Mouse (Mus musculus): ENCODE results near the gene Siglec1.
"Not testable (repeated sequence)": the region's sequence is repeated elsewhere in the genome, so short reads cannot be mapped to it uniquely, and the experiment has no call there.

Siglec1 gene

GRCm38 (mm10) chr2:131052862-131053418 lies 33.6 kb downstream of the Siglec1 start:
- DNase-seq (ENCODE audit: low spot score): no peak

DNA sequence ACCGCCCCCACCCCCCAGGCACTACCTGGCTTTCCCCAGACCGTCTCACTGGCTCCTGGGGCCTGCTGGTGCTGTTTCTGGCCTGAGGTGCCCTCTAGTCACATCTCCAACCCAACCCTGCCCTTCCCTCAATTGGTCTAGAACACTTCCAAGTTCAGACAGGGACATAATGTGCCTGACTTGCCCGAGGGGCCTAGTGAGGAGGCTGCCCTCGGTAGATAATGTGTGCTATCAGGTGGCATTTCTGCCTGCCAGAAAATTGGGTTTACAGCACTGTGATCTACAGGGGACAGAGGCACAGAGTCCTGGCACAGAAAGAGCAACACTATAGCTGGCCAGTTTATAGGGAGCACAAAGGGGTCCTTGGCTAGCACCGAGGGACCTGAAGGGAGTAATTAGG lies 34.5 kb downstream of the Siglec1 start:
- DNase-seq (ENCODE audit: low spot score): no peak

GRCm38 (mm10) chr2:131046025-131046424 lies 40.5 kb downstream of the Siglec1 start:
- DNase-seq (ENCODE audit: low spot score): no peak

DNA sequence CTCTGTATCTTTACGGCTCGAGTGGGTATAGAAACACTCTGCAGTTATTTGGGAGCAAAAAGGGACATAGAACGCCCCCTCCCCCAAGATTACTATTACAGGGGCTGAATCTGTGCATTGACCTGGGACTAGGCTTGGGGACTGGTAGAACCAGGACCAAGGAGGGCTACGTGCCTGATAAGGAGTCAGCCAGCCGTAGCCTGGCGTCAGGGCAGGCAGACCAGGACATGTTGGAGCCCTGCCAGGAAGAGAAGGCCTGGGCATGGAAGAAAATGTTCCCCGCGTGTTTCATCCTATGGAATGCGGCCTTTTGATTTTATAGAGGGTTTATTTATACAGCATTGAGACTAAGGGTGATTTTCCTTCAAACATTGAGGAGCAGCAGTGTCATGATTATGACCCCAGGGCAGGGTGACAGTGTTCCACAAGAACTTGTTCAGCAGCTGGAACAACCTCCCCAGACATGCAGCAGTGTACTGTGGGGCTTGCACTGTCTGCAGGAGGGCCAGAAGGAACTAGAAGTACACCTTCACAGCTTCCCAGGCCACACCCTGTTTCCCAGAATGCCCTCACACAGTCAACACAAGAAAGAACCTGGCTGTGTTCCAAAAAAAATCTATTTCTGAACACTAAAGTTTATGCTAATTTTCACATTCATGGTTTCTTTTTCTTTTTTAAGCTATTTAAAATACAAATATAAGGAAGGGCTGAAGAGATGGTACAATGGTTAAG lies 41.4 kb downstream of the Siglec1 start:
- DNase-seq (ENCODE audit: low spot score): no peak

DNA sequence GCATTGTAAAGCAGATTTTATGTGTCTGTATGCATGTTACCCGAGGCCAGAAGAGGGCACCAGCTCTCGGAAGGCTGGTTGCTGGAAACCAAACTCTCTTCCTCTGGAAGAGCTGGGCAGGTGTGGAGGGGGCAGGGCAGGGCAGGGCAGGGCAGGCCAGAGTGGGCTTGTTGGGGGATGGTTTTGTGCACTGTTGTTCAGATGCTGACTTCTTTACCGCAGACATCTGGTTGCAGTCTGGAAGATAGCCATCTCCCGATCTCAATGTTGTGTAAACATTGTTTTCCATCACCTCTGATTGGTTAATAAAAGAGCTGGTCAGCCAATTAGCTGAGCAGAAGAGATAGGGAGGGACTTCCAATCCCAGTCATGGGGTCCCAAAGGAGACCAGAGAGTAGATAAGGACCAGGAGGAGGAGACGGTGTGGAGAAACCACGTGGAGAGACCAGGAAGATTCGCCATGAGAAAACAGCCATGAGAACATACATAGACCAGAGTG lies 42.2 kb downstream of the Siglec1 start:
- no peak for DNase-seq (ENCODE audit: low spot score)

DNA sequence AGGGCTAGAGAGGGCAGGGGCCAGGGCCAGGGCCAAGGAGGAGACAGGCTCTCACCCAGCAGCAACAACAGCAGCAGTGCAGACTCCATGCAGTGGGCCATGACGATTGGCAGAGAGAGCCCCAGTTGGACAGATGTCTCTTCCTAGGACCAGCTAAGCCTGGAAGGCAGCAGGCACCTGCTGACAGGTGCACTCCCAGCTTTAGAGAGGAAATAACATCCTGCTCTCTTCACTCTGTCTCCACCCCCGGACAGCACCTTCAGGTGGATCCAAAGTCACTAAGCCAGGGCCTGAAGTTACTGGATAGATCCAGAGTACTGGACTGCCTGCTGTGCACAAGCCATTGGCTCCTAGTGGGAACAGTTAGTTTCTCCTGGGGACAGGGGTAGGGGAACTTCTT lies 43.6 kb downstream of the Siglec1 start, which contains the start of gene Gfra4:
Gene Gfra4 (minus strand): TSS at position 101 of the 400 bp plus-strand sequence.
- no peak for DNase-seq (ENCODE audit: low spot score)

DNA sequence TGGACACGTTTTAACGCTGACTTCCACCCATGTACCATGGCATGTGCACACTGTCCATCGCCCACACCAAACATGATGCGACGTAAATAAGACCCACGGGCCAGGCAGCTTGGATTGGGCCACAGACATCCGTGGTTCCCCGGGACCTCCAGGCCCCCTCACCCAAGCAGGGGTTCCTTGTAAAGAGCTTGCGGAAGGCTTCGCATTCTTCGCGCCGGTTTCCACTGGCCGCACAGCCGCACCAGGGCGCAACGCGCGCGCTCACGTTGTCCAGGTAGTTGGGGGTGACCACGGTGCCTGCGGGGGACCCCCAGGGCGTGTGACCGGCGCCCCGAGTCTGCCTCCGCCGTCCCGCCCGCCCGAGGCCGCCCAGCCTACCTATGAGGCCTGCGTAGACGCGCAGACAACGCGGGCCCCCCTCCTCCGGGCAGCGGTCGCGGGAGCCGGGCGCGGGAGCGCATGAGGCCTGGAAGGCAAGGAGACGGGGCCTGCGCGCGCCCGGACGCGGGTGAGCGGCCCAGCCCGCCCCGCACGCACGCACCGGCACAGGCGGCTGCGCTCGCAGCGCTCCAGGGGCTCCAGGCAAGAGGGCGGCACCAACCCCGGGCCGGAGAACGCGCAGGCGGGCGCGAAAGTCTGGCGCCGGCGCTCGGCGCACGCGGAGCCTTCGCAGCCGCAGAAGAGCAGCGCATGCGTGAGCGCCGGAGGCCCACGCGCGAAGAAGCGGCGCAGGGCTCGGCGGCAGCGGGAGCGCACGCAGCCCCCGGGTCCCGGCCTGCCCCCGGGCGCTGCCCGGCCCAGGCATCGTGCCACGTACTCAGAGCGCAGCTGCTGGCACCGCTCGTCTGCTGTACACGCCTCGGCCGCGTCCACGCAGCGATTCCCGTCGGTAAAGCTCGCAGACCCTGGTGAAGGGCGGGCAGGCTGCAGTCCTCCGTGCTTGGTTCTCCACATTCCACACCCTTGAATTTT lies 45.4 kb downstream of the Siglec1 start:
- peak; percentile 42 for DNase-seq (ENCODE audit: low spot score)

DNA sequence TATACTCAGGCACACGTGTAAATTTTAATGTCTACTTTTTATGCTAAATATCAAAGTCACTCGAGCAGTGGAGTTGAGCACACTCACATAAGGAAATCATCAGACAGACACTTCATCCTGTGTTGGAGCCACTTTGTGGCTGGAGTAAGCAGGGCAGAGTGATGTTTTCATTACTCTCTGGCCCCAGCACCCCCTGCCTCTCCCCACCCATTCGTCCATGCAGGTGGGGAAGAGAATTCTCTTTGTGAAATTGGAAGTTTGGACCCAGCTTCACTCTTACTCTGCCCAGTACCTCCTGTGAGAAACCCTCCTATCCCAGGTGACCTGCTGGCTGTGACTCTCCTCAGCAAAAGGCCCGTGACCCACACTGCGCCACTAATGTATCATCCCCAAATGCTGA lies 47.9 kb downstream of the Siglec1 start:
- DNase-seq (ENCODE audit: low spot score): no peak

GRCm38 (mm10) chr2:131038197-131038596 lies 48.4 kb downstream of the Siglec1 start:
- DNase-seq (ENCODE audit: low spot score): no peak

- no peak for DNase-seq (ENCODE audit: low spot score)
Observed at GRCm38 (mm10) chr2:131037226-131037990, 49.2 kb downstream of the Siglec1 start.

DNA sequence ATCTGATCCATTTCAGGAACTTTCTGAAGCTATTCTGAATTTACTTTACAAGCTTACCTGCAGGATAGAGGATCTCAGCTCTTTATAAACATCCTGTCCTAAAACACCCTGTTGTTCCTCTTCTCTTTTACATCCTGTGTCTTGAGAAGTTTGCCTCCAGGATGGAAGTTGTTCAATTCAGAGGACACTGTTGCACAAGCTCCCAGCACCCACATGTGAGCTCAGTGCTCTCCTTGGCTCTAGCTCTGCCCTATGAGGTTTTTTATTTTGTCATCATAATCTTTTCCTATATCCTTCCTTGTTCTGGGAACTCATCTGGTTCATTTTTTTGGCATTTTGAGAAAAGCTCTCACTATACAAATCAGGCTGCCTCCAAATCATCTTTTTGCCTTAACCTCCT lies 49.8 kb downstream of the Siglec1 start:
- no peak for DNase-seq (ENCODE audit: low spot score)

DNA sequence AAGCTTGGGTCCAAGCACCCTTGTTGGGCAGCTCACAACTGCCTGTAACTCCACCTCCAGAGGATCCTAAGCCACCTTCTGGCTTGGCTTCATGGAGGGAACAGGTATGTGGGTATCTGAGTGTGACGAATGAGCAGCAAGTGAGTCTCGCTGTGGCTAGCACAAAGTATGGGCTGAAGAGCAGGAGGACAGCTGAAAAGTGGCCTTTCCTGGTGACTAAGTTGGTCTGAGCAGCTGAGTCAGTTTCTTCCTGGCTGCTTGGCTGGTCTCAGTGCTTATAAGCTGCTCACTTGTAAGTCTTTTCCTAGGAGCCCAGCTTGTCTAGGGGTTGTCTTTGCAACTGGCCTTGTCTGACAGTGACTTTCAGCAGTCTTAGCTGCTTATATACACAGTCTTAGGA lies 50.2 kb downstream of the Siglec1 start:
- DNase-seq (ENCODE audit: low spot score): no peak

- not testable (repeated sequence) for DNase-seq (ENCODE audit: low spot score)
Observed at GRCm38 (mm10) chr2:131031406-131031805, 55.2 kb downstream of the Siglec1 start.

GRCm38 (mm10) chr2:131030998-131031397 lies 55.6 kb downstream of the Siglec1 start:
- DNase-seq (ENCODE audit: low spot score): no peak

GRCm38 (mm10) chr2:131030561-131030960 lies 56.0 kb downstream of the Siglec1 start:
- no peak for DNase-seq (ENCODE audit: low spot score)

GRCm38 (mm10) chr2:131029065-131029935 lies 57.3 kb downstream of the Siglec1 start:
- DNase-seq (ENCODE audit: low spot score): peak; percentile 42

DNA sequence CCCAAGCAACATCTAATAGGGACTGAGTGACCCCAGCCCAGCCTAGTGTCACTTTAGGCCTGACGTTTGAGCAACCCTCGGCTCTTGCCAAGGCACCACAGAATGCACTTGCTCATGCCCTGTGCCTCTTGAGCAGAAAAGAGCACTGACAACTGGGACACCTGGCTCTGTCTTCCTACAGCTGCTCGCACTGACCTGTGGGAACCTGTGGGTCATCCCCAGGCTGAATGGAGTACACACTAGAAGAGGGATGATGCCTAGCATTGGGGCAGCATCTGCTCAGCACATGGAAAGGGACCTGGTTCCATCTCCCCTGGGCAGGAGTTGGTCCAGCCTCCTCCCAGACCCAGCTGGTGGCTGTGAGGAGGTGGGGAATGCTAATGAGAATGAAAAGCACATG lies 59.6 kb downstream of the Siglec1 start:
- DNase-seq (ENCODE audit: low spot score): no peak

DNA sequence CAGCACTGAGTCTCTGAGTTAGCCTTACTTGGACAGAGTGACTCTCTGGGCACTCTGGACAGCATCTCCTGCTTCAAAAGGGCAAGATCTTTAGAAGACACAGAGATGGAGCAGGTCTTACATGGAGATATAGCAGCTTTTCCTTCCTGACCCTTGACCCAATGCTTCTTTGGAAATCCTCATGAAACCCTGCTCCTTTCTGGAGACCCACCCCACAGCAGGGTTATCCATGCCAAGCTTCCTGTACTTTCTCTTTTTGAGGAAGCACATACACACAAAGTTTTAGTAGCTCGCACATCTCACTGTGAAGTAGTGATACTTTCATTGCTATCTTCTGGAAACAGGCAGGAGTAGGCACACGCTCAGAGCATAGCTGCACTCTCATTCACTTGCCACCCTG lies 61.3 kb downstream of the Siglec1 start:
- no peak for DNase-seq (ENCODE audit: low spot score)

Data from urinary bladder, postnatal 25 days (tissue).